ENCODE assay signal across 9 mouse cellular contexts in genomic region chr1:155574966-155575673, GRCm38 (mm10). TPM values are rescaled to one million over a fixed set of nuclear protein-coding genes. Genes with fewer than 3 reads are reported as not detected.
DNase-seq lines count a peak whose midpoint lies in the region; ATAC-seq and TF ChIP-seq lines count a peak whose summit lies in the region.
"Had no signal": no experiment of that assay in that cellular context is flagged by ENCODE, and none has a peak within 500 bp of the region (broad histone marks: within the 10 kb centered on the region; RNA-seq: fewer than 3 reads in every experiment).

No protein-coding gene starts in this region.

- no peak overlapping the region for H3K4me2 ChIP-seq in heart, embryonic 12.5 days
- H3K4me2 ChIP-seq: limb, embryonic 13.5 days had no signal

- no peaks in the 10 kb centered on the region for H3K9me3 ChIP-seq in heart, embryonic 12.5 days (replicated peaks)
- H3K9me3 ChIP-seq: limb, embryonic 13.5 days had no signal

- H3K27me3 ChIP-seq in heart, adult 2 months (ENCODE audit: control insufficient read depth, insufficient read depth, low read length), result no peaks in the 10 kb centered on the region
- H3K27me3 ChIP-seq in heart, embryonic 12.5 days (replicated peaks), result no peaks in the 10 kb centered on the region
- H3K27me3 ChIP-seq: limb, embryonic 13.5 days had no signal

- peak; percentile 91 for TF ChIP-seq CTCF in heart, adult 2 months (IDR thresholded peaks at IDR 0.05)

- 31% methylated on average over 7 of the region's 7 CpGs for WGBS in heart, adult 2 months
- 30% methylated on average over 7 of the region's 7 CpGs for WGBS in heart, embryonic 12.5 days

- H3K9ac ChIP-seq in heart, adult 2 months (ENCODE audit: low read depth, low read length), result no peak overlapping the region
- no peak overlapping the region for H3K9ac ChIP-seq in heart, embryonic 12.5 days
- H3K9ac ChIP-seq: limb, embryonic 13.5 days had no signal

- H3K4me3 ChIP-seq in heart, adult 2 months, result no peak overlapping the region
- H3K4me3 ChIP-seq in heart, embryonic 12.5 days, result no peak overlapping the region
- H3K4me3 ChIP-seq: limb, embryonic 13.5 days had no signal

- no peaks in the 10 kb centered on the region for H3K79me2 ChIP-seq in heart, adult 2 months (replicated peaks; ENCODE audit: control insufficient read depth, insufficient read depth, low read length)

- H3K27ac ChIP-seq in heart, adult 2 months, result no peak overlapping the region
- H3K27ac ChIP-seq in heart, embryonic 12.5 days (ENCODE audit: poor library complexity, severe bottlenecking), result no peak overlapping the region
- H3K27ac ChIP-seq: limb, embryonic 13.5 days had no signal

- DNase-seq in heart, adult 2 months, result peak; percentile 19 to 70
- DNase-seq in adrenal gland, adult 2 months, result peak; percentile 39
- DNase-seq in embryo, embryonic 10.5 days (ENCODE audit: low spot score), result peak; percentile 87
- peak; percentile 64 to 79 for DNase-seq in heart, postnatal 14 days
- DNase-seq in layer of hippocampus, adult 9-10 months (ENCODE audit: low spot score), result peak; percentile 96
- peak; percentile 86 for DNase-seq in lung, postnatal 36 days
- peak; percentile 86 for DNase-seq in right cerebral cortex, postnatal 14 days

- intact Hi-C loops in heart, adult 2 months (cut with DNase I), result loop anchor here (1.0 to 5.0 kb wide), 2 partner anchors 210 to 287 kb away; no protein-coding TSS in a partner anchor
- intact Hi-C loops in heart, postnatal 14 days (cut with DNase I), result loop anchor here (1.0 to 10.0 kb wide), 2 partner anchors 147 to 280 kb away; no protein-coding TSS in a partner anchor

- TF ChIP-seq EP300 in heart, adult 2 months (IDR thresholded peaks at IDR 0.05; ENCODE audit: insufficient read depth, low read depth, low read length), result no peak

- no peaks in the 10 kb centered on the region for H3K4me1 ChIP-seq in heart, adult 2 months (ENCODE audit: control insufficient read depth, insufficient read depth, low read length)
- no peaks in the 10 kb centered on the region for H3K4me1 ChIP-seq in heart, embryonic 12.5 days (replicated peaks)
- H3K4me1 ChIP-seq: limb, embryonic 13.5 days had no signal

- H3K36me3 ChIP-seq in heart, adult 2 months (ENCODE audit: control insufficient read depth, insufficient read depth, low read length), result no peaks in the 10 kb centered on the region
- H3K36me3 ChIP-seq in heart, embryonic 12.5 days, result peaks cover 10% of the 10 kb centered on the region

- no peak for ATAC-seq in heart, embryonic 12.5 days (ENCODE audit: insufficient number of reproducible peaks, low FRiP score)

- TF ChIP-seq POLR2A in heart, adult 2 months (IDR thresholded peaks at IDR 0.05; ENCODE audit: insufficient read depth, low read depth, low read length), result no peak

RNA-seq across cellular contexts. Expression of gene Acbd6, which starts 17.2 kb away (rescaled TPM):
- 10 to 100 TPM; 57.1 to 63.6 TPM for total RNA-seq in heart, adult 2 months (2021)
- polyA plus RNA-seq in heart, adult 2 months (2012; rRNA removed), result 28.3 and 55.7 TPM in 2 replicates
- 69.7 and 71.7 TPM in 2 replicates for polyA plus RNA-seq in heart, embryonic 12.5 days (2016; fragmentation: Nextera tagmentation; extraction: Ambion mirVana)
- total RNA-seq in adrenal gland, adult 2 months (2021), result 10 to 100 TPM; 64.4 to 74.2 TPM
- 384 and 451 TPM in 2 replicates for polyA plus RNA-seq in adrenal gland, adult 2 months (2012; rRNA removed)
- 10 to 100 TPM; 46.4 to 50.3 TPM for total RNA-seq in heart, postnatal 14 days (2021)

Comparison
In these comparisons a context has a peak if more than half of its experiments do, and no peak if none do; other contexts are left out.
1. DNase-seq: peak in every context shown above with its lines; median percentile 96 in layer of hippocampus, adult 9-10 months; 87 in embryo, embryonic 10.5 days; 86 in lung, postnatal 36 days; 86 in right cerebral cortex, postnatal 14 days; 72 in heart, postnatal 14 days; 44 in heart, adult 2 months; 39 in adrenal gland, adult 2 months.